Mouse (Mus musculus) induced T-regulatory cell, adult 2 months (primary cell): ENCODE data around the gene Nrg4.

Experiments used
- DNase-seq: peaks from one replicate; pipeline ENCODE4 v3.0.0-alpha.2; 2012; ENCODE audit warnings: low read depth

The Nrg4 gene

DNA sequence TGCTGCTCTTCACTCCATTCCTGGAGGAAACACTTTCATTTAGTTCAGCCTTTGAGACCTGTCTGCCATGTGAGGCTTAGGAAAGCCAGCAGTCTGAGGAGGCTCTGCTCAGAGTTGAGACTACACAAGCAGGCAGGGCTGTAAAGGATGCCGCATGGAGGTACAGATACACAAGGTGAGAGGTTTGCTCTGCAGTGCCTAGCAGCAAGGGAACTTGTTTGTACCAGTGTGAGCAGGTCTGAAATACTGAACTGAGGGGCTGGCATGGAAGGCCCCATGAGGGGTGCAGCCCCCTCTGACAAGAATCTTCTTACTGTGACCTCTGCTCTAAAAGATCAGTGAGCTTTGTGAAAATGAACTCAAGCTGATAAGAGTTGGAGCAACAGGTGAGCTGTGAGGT is 113.2 kb downstream of the Nrg4 start:
- DNase-seq: no peak

- no peak for DNase-seq
Observed at GRCm38 (mm10) chr9:55211611-55212010, 115.0 kb downstream of the Nrg4 start.

DNA sequence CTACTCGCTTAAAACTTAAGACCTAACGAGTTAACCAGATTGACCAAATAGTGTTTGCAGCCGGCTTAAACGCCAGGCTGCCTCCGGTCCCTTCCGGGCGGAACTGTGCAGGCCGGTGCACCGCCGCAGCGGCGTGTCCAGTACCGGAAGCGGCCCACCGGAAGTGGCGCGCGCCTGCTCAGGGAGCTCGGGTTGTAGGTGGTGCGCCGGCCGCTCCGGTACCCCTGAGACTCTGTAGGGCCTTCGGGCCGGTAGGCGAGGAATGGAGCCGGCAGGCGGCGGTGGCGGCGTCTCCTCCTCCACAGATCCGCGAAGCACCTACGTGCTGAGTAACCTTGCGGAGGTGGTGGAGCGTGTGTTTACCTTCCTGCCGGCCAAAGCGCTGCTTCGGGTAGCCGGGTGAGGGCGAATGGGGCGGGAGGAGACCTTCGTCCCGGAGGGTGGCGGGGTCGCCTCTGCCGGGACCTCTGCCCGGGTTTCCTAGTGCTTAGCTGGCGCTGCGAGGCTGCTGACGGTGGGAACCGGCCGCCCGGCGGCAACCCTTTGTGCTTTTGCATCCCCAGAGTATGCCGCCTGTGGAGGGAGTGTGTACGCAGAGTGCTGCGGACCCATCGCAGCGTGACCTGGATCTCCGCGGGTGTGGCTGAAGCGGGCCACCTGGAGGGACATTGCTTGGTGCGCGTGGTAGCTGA is 117.7 kb downstream of the Nrg4 start, which contains the start of gene Fbxo22:
Gene Fbxo22, plus strand, starts transcription at position 136 of the 692 bp plus-strand sequence.
- peak; percentile 86 for DNase-seq

- DNase-seq: no peak
Observed at GRCm38 (mm10) chr9:55208458-55208789, 118.2 kb downstream of the Nrg4 start.

- DNase-seq: no peak
Observed at GRCm38 (mm10) chr9:55199348-55199747, 127.3 kb downstream of the Nrg4 start.

GRCm38 (mm10) chr9:55198260-55198659 is 128.4 kb downstream of the Nrg4 start:
- DNase-seq: no peak

DNA sequence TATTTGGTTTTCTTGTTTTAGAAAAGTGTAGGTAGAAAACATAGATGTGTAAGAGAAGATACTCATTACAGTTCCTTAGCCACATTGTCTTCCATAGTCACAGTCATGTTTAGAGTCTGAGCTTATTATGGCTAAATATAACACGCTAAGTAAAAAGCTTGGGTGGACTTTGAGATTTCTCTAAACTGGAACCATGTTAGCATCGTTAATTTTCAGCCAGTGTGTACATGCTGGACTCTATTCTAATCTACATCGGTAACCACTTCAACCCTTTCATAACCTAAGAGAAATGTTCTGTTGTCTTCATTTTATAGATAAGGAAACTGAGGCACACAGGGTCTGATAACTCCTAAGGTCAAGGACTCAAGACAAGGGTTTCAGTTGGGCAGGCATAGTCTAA is 130.8 kb downstream of the Nrg4 start:
- DNase-seq: no peak

DNA sequence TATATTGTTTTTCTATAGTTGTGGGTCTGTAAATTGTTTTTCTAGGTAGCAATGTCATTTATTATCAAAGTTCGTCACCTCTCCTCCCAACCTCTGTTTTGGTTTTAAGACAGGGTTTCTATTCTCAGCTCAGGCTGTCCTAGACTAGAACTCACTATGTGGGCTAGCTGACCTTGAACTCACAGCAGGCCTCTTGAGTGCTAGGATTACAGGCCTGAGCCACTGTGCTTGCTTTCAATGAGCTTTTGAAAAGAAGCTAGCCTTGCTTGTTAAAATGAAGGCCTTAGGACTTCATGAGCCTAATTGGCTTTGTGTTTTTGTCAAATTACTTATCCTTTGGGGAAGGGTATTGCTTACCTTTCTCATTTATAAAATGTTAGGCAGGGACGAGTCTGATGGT is 152.4 kb downstream of the Nrg4 start:
- DNase-seq: no peak

DNA sequence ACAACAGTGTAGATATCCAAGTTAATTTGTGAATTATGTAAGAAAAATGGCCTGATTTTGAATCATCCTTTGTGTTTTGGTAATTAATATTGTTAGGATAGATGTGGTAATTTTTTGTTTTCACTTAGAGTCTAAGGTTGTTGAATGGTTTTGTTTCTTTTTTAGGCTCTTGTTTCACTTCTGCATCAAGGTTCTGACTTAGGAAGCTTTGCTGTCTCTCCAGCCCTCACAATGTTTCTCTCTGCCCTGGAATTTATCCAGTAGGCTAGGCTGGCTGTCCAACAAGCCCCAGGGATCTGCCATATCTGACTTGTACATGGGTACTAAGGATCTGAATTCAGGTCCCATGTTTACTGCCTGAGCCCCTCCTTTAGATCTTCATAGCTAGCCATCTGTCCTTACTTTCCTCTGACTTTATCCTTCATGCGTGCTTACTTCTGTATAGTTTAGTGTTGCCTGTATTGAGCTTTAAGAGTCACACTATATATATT is 154.4 kb downstream of the Nrg4 start:
- DNase-seq: no peak

DNA sequence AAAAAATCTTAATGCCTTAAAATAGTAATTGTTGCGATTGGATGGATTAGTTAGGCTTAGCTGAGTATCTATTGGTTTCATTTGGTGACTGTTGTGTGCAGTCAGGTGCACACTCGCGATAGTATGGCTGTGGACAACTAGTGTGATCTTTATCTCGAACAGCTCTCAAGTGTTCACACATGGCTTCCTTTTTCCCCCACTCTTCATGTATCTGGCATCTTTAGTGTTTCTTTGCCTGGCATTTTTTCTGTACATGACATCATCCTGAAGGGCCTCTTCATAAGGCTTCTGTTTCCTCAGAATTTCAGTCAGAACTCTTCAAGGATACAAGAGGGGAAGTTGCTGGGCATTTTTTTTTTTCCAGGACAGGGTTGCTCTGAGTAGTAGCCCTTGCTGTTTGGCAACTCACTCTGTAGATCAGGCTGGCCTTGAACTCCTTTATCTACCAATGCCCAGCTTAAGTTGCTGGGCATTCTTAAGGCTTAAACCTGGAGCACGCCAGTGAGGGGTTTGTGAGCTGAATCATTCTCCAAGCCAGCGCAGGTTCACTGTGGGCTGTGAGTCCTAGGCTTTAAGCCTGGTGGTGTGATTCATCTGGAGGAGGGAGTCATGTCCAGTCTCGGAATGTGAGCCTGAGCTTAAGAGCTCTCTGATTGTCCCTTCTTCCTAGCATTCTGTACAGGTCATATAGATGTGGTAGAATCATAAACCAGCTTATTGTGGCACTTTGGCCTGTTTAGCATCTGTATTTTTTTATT is 155.8 kb downstream of the Nrg4 start:
- no peak for DNase-seq
